Mouse (Mus musculus) natural killer cell, adult 2 months (primary cell): ENCODE measurements around the gene Rbbp7.
A peak's percentile ranks its signal among the peaks of the same experiment; 100 is the strongest.

ENCODE experiments used
- DNase-seq, 2 experiments: peaks; one replicate each; pipeline ENCODE4 v3.0.0; 2022; ENCODE audit warnings: low spot score in 2 of 2

The Rbbp7 gene

GRCm38 (mm10) chrX:162760115-162760942, at the start of gene Rbbp7:
Gene Rbbp7, plus strand, starts transcription at chrX:162760402.
- DNase-seq, result peak; percentile 87 to 91

DNA sequence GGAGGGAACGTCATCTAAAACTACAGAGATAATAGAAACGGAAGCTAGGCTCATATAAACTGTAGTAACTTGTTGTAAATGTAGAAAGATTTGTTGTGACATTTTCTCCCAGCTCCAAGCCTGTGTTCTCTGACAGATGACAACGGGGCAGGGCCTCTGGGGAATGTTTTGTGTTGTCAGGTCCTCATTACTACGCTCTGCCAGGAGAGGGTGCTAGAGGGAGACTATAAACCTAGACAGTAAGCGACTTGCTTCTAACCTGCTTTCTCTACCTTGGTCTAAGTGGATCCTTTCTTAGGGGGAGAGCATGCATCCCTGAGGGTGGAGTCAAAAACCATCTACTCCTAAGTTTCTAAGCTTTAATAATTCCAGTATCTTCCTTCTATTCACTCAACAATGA, 42.4 kb upstream of the Rbbp7 start:
- peak; percentile 3 to 30 for DNase-seq

DNA sequence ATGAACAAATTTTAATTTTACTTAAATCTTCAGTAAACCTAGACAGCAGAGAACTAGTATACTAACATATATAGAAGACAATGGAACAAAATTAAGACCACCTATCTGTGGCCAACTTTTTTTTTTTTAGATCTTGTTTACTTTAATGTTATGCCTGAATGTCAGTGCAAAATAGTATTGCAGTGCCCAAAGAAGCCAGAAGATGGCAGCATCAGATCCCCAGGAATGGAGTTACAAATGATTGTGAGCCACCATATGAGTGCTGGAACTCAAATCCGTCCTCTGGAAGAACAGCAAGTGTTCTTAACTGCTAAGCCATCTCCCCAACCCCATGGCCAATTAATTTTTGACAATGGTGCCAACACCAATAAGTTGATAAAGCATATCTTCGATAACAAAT, 40.6 kb upstream of the Rbbp7 start:
- peak; percentile 32 to 45 for DNase-seq

- no peak for DNase-seq
Measured at GRCm38 (mm10) chrX:162727367-162727777, 32.8 kb upstream of the Rbbp7 start.

GRCm38 (mm10) chrX:162727795-162728194, 32.4 kb upstream of the Rbbp7 start:
- no peak for DNase-seq

- no peak for DNase-seq
Measured at GRCm38 (mm10) chrX:162728228-162728627, 32.0 kb upstream of the Rbbp7 start.

- DNase-seq, result no peak
Measured at GRCm38 (mm10) chrX:162730031-162730430, 30.2 kb upstream of the Rbbp7 start.

- DNase-seq, result peak; percentile 30 to 40
Measured at GRCm38 (mm10) chrX:162734997-162735929, 24.9 kb upstream of the Rbbp7 start.

- no peak for DNase-seq
Measured at GRCm38 (mm10) chrX:162736140-162736659, 24.0 kb upstream of the Rbbp7 start.

- DNase-seq, result no peak
Measured at GRCm38 (mm10) chrX:162748696-162749420, 11.3 kb upstream of the Rbbp7 start.

- DNase-seq, result no peak
Measured at GRCm38 (mm10) chrX:162752418-162752817, 7.8 kb upstream of the Rbbp7 start.

DNA sequence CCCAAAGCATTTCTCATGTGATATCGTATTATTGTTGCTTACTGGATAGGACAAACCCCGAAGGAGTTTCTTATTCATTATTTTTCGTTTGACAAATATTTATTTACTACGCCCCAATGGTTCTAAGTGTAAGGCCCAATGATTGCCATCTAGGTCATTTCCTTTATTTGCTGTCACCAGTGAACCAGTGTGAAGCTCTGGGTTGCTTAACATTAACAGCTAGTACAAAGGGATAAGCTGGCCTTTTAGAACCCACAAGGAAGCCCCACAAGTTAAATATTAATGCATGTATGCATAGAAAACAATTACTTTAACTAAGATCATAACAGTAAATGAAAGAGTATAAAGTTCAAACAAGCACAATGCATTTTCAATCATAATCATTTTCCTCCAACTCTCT, 5.9 kb upstream of the Rbbp7 start:
- no peak for DNase-seq

DNA sequence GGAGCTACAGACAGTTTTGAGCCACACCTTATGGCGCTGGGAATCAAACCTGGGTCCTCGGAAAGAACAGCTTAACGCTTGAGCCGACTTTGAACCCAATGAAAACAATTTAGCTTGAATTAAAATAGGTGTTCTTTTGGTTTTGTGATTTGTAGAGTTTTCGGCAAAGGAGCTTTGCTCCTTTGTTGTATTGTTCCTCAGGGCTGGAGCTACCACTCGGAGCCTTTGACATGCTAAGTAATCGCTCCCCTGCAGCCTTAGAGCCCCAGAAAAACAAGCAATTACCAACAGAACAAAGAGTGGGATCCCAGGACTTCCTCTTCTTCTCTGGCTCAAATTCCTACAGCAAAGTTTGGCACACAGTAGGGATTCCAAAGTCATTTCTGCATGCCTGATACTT, 4.1 kb upstream of the Rbbp7 start:
- DNase-seq, result no peak

GRCm38 (mm10) chrX:162759251-162760114, 719 bp upstream of the Rbbp7 start:
- peak; percentile 6 to 28 for DNase-seq

DNA sequence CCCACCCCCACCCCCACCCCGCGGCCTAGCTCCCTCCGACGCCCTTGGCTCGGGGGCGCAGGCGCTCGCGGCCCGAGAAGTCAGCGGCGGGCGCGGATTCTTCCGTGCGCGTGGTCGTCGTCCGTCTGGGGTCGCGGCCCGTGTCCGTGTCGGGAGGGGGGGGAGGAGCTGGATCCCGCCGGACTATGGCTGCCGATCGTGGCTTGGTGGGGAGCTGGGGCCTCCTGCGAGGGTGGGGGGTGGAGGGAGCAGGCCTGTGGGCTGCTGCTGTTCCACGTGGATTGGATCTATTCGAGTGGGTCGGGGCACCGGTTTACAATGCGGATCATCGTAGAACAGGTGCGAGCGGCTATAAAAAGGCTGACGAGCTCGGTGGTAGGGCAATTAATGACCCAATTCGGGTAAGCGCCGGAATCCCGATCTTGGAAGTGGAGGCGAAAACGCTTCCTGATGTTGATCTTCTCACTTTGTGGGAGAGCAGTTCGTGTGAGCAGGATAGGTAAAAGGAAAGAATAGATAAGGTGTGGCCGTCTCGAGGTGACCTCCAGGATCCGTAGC, 835 bp downstream of the Rbbp7 start:
- peak in 1 of 2 experiments; percentile 6 for DNase-seq

DNA sequence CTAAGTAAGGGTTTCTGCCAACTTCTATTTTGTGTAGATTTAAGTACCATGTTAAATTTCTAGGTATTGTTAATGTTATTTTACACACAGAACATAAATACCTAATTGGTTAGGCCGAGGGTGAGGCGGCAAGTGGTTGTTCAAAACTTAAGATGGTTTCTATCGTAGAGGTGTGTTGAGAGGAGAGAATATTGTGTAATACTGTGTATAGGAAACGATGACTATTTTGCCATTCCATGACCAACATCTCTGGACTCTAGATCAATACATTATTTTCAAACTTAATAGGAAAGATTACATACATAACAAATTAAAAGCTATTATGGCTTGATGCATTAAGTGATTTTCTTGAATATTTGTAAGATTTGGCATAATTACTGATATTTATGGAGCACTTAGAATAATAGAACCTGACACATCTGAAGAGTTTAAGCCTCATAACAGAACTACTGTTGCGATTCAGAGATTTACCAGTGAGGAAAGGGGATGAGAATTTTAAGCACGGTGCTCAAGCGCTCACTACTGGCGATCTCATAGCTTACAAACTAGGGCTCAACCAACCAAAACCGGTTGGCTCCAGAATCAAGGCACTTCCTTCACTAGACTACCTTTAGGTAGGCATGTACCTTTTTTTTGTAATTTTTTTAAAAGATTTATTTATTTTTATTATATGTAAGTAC, 1.7 kb downstream of the Rbbp7 start:
- no peak for DNase-seq

GRCm38 (mm10) chrX:162770726-162771125, 10.5 kb downstream of the Rbbp7 start:
- no peak for DNase-seq

DNA sequence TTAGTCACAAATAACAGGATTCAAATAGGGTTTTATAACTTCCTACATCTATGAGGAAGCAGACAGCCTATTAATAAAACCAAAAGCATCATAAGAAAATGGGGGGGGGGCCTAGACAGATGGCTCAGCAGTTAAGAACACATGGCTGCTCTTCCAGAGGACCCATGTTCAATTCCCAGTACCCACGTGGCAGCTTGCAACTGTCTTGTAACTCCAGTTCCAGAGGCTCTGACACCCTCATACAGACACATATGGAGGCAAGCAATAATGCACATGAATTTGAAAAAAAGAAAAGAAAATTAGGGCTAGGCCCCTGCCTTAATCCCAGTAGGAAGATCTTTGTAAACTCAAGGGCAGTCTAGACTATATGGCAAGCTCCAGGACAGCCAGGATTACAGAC, 28.2 kb downstream of the Rbbp7 start:
- DNase-seq, result no peak

GRCm38 (mm10) chrX:162791392-162791791, 31.2 kb downstream of the Rbbp7 start:
- DNase-seq, result peak in 1 of 2 experiments; percentile 3

GRCm38 (mm10) chrX:162800371-162800770, 40.2 kb downstream of the Rbbp7 start:
- peak; percentile 13 to 22 for DNase-seq
